Mouse (Mus musculus): ENCODE data around the gene Olfr351. TPM values are rescaled to one million over a fixed set of nuclear protein-coding genes. Genes with fewer than 3 reads are reported as not detected.

Gene Olfr351
- polyA plus RNA-seq, 1 experiment from 2014 or later = not detected

DNA sequence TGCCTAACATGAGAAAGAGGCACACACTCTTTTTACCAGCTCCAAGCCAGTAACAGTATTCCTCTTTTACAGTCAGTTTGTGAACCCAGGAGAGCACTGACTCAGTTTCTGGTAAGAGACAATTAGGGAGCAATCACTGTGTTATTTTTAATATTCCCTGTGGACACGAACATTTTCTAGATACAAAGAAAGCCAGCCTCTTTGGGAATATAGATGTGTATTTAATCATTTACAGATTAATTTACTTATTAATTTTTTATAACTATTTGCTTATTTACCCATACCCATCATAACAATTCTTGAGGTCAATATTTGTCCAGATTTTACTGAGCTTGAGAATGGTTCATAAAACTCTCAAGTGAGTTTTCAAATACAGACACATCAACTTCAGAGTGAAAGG is 45.5 kb downstream of the Olfr351 start, which contains the start of gene Olfr3:
Gene Olfr3 (minus strand): TSS at position 101 of the 400 bp plus-strand sequence.
- 66% methylated on average over 1 of the region's 1 CpGs for WGBS

More for the DNA sequence above, 45.5 kb downstream of the Olfr351 start, which contains the start of gene Olfr3:
- Histone ChIP-seq H3K4me3 (ENCODE audit: low read depth, low read length) (no peak within 1 kb of the TSS), H3K27ac (replicated peaks) (no peak within 1 kb of the TSS), H3K9ac (ENCODE audit: low read length) (no peak within 1 kb of the TSS), H3K36me3 (ENCODE audit: control insufficient read depth, insufficient read depth, low read length) (no peaks in the 10 kb centered on the region), H3K4me1 (replicated peaks; ENCODE audit: control insufficient read depth, insufficient read depth) (no peaks in the 10 kb centered on the region), H3K4me2 (replicated peaks; ENCODE audit: low read depth) (no peak within 1 kb of the TSS), H3K9me3 (ENCODE audit: control insufficient read depth, low read length) (no peaks in the 10 kb centered on the region), H3K27me3 (ENCODE audit: control insufficient read depth, insufficient read depth, low read length) (no peaks in the 10 kb centered on the region)
- DNase-seq (ENCODE audit: low spot score) = no peak
- no peak for ATAC-seq (ENCODE audit: low FRiP score, low TSS enrichment)
- no peak for TF ChIP-seq CTCF (IDR thresholded peaks at IDR 0.05; ENCODE audit: low read depth)
- TF ChIP-seq EP300 (optimal IDR thresholded peaks at IDR 0.05) = no peak

Other genes starting within 250 kb of the Olfr351 start
- gene Olfr345, start 222.6 kb downstream of the Olfr351 start, polyA plus RNA-seq (2015; fragmentation: Nextera tagmentation; extraction: Ambion mirVana) = not detected in 2 replicates
- not detected in 2 replicates for gene Olfr346, start 176.9 kb downstream of the Olfr351 start, polyA plus RNA-seq (2015; fragmentation: Nextera tagmentation; extraction: Ambion mirVana)
- gene Olfr347, start 130.8 kb downstream of the Olfr351 start, polyA plus RNA-seq (2015; fragmentation: Nextera tagmentation; extraction: Ambion mirVana) = not detected in 2 replicates
- gene Olfr348, start 78.4 kb downstream of the Olfr351 start, polyA plus RNA-seq (2015; fragmentation: Nextera tagmentation; extraction: Ambion mirVana) = not detected in 2 replicates
- not detected in 2 replicates for gene Olfr50, start 72.1 kb downstream of the Olfr351 start, polyA plus RNA-seq (2015; fragmentation: Nextera tagmentation; extraction: Ambion mirVana)
- gene Olfr3, start 45.6 kb downstream of the Olfr351 start, polyA plus RNA-seq (2015; fragmentation: Nextera tagmentation; extraction: Ambion mirVana) = not detected in 2 replicates
- gene Olfr350, start 16.4 kb downstream of the Olfr351 start, polyA plus RNA-seq (2015; fragmentation: Nextera tagmentation; extraction: Ambion mirVana) = not detected in 2 replicates
- not detected in 2 replicates for gene Olfr352, start 5.8 kb upstream of the Olfr351 start, polyA plus RNA-seq (2015; fragmentation: Nextera tagmentation; extraction: Ambion mirVana)
- not detected in 2 replicates for gene Olfr353, start 30.3 kb upstream of the Olfr351 start, polyA plus RNA-seq (2015; fragmentation: Nextera tagmentation; extraction: Ambion mirVana)
- 0.05 TPM in 1 of 2 replicates, not detected in the other for gene Olfr354, start 43.0 kb upstream of the Olfr351 start, polyA plus RNA-seq (2015; fragmentation: Nextera tagmentation; extraction: Ambion mirVana)
- gene Olfr355, start 66.2 kb upstream of the Olfr351 start, polyA plus RNA-seq (2015; fragmentation: Nextera tagmentation; extraction: Ambion mirVana) = not detected in 2 replicates
- not detected in 2 replicates for gene Olfr356, start 74.5 kb upstream of the Olfr351 start, polyA plus RNA-seq (2015; fragmentation: Nextera tagmentation; extraction: Ambion mirVana)
- gene Olfr357, start 131.2 kb upstream of the Olfr351 start, polyA plus RNA-seq (2015; fragmentation: Nextera tagmentation; extraction: Ambion mirVana) = 0.01 TPM in 1 of 2 replicates, not detected in the other
- not detected in 2 replicates for gene Olfr358, start 146.7 kb upstream of the Olfr351 start, polyA plus RNA-seq (2015; fragmentation: Nextera tagmentation; extraction: Ambion mirVana)
- not detected in 2 replicates for gene Olfr360, start 203.1 kb upstream of the Olfr351 start, polyA plus RNA-seq (2015; fragmentation: Nextera tagmentation; extraction: Ambion mirVana)
- gene Olfr361, start 226.6 kb upstream of the Olfr351 start, polyA plus RNA-seq (2015; fragmentation: Nextera tagmentation; extraction: Ambion mirVana) = not detected in 2 replicates